Mouse (Mus musculus): ENCODE results near the gene Hapln2.

Gene Hapln2

DNA sequence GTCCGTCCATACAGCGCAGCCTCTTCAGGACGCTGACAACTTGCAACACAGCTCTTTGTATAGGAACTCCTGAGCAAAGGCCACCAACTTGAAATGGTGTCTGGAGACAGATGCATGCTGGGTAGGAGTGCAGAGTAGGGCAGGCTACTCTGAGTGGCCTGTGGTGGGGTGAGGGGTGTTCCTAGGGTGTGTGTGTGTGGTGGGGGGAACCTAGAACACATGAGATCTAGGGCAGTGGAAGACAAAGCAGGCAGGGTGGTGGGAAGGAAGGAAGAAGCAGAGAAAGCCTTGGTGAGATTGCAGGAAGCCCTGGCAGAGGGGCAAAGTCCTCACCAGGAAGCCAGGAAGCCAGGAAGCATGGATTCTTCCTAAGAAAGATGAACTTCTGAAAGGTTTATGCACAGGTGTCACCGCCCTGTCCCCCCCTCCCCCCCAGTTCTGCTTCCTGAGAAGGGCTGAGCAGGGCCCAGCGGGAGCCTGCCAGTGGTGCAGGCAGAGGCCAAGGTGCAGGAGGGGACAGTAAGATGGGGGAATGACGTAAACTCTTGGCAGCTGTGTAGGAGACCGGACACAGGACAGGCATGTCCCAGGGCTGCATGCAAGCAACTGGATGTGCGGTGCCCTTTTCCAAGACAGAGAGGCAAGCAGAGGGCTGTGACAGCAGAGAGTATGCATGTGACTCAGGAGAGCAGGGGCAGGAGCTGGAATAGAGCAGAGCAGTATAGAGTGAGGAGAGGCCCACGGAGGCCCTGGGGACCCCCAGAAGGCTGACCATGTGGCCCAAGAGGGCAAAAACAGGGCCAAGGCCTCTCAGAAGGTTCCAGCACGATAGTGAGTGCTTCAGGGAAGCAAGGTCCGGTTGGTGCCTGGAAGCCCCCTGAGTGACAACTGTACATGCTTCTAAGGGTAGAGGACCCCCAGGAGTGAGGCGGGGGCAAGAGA, 45.2 kb downstream of the Hapln2 start:
- no peak for DNase-seq (ENCODE audit: low spot score in 2 of 2)

GRCm38 (mm10) chr3:87981214-87981760, 46.1 kb downstream of the Hapln2 start:
- no peak for DNase-seq (ENCODE audit: low spot score in 2 of 2)

DNA sequence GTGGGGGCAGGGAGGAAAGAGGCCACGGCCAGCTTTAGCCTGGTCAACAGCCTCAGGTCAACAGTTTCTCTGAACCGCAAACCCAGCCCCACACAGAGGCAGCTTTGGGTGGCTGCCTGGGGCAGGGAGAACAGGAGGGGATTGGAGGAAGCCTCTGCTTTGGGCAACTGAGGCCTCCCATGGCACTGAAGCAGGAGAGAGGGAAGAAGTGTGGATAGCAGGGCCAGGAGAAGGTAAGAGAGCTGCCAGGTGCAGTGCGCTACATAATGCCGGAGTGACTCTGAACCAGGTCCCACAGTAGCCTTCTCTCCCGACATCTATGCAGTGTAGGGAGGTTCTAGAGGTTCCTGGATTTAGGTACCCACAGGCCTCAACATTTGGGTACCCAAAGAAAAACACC, 46.7 kb downstream of the Hapln2 start:
- no peak for DNase-seq (ENCODE audit: low spot score in 2 of 2)

DNA sequence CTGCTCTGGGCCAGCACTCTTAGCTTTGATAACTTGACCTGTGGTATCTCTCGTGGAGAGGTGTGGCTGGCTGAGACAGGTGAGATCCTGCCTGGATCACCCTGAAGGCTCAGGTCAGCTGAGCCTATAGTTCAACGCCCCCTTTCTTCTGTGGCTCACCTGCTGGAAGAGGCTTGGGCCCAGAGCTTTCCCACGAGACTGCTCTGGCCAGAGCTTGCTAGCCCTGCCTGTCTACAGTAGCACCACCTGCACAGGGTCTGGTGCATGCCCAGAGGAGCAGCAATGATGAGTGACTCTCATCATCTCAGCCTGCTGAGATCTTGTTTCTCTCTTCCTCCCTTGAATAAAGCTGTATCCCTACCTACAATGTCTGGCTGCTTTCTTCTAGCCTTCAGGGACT, 47.3 kb downstream of the Hapln2 start:
- DNase-seq (ENCODE audit: low spot score in 2 of 2): no peak

DNA sequence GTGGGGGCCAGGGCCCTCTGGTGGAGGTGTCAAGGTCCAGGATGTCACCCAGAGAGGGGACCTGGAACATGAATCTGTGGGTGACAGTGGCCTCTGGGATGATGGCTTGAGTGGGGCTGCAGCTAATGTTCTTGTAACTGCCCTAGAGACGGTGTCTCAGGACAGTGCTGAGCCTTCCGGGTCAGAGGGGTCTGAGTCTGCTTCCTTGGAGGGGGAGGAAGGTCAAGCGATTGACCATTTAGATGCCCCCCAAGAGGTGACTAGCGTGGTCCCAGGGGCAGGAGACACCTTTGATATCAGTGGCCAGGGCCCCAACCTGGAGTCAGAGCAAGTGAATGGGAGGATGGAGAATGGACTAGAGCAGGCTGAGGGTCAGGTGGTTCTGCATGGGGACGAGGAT, 47.9 kb downstream of the Hapln2 start:
- DNase-seq (ENCODE audit: low spot score in 2 of 2): no peak

DNA sequence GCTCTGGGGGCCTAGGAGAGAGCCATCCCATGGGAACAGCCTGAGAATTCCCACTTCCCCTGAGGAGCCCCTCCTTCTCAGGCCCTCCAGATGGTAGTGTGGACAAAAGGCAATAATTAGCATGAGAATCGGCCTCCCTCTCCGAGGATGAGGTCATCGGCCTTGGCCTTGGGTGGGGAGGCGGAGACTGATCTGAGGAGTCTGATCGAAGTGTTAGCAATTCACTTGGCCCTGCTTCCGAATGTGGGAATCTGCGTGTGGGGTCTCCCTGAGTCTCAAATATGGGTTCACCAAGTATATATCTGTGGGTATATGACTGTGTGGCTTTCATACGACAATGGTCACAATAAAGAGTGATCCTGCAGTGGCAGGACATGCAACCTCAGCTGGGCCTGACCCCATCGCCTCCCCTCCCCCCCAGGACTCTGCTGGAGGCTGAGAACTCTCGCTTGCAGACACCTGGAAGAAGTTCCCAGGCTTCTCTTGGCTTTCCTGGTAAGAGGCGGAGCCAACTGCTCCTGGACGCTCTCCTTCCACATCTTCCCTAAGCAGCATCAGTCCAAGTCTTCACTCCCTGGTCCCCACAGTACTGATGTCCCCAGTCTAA, 52.9 kb downstream of the Hapln2 start:
- no peak for DNase-seq (ENCODE audit: low spot score in 2 of 2)

- no peak for DNase-seq (ENCODE audit: low spot score in 2 of 2)
These were observed 53.6 kb downstream of the Hapln2 start for GRCm38 (mm10) chr3:87973593-87974380.

- no peak for DNase-seq (ENCODE audit: low spot score in 2 of 2)
These were observed 54.6 kb downstream of the Hapln2 start for GRCm38 (mm10) chr3:87972776-87973175.

DNA sequence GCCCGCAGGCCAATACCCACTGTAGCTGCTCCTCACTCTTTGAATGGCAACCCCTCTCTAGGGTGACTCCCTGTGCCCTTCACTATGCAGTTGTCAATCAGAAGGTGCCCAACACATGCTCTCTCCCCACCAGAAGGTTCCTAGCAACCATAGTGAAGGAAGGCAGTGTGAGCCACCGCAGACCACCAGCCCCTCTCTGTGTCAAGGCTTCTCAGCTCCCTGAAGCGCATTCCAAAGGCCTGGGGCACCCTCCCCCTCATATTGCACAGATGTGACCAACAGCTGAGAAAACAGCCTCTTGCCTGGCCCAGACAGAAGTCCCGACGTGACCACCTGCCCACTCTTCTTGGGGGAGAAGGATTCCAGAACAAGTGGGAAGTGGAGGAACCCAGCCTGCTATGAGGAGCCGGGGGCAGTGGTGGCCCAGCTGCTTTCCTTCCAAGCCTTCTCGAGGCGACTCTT, 55.1 kb downstream of the Hapln2 start:
- no peak for DNase-seq (ENCODE audit: low spot score in 2 of 2)
